Mouse (Mus musculus) brain, embryonic 14.5 days (tissue): ENCODE data around the gene Ifna14.

Experiments
- CTCF ChIP-seq: fragments of 200-500 bp; IDR thresholded peaks from 2 replicates; pipeline ENCODE4 v1.5.1; 2012; ENCODE audit warnings: inconsistent platforms, mild to moderate bottlenecking, moderate library complexity, borderline replicate concordance; ENCODE audit not compliant: insufficient read depth, insufficient read length; ENCODE audit errors: extremely low read depth
- POLR2A ChIP-seq: fragments of 200-500 bp; IDR thresholded peaks from 2 replicates; pipeline ENCODE4 v1.6.1; 2012; ENCODE audit warnings: mild to moderate bottlenecking, inconsistent platforms, borderline replicate concordance; ENCODE audit not compliant: poor library complexity, insufficient read depth, insufficient read length, severe bottlenecking; ENCODE audit errors: extremely low read depth

DNA sequence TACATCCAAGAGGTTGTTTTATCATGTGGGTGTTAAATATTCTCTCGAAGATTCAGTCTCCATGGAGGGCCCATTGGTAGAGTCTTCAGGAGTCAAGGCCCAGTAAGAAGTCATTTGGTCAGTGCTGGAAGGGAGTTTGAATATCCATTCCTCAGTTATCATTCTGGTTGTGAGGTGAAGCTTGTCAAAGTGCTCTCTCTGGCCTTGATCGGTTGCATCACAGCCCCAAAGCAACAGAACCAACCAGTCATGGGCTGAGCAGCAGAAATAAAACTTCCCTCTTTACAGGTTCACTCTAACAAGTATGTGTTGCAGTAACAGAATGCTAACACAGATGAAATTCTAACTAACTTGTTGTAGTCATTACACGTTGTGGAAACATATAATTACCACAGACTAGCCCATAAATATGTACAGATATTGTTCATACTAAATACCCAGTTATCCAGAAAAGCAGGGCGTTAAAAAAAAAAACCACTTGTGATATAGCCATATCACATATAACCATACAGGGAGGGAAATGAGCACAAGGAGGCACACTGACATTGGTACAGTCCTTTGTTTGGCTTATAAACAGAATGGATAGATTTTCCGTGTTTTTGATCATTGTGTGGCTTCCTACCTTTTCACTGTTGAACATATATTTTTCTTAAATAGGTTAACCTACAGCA lies 45.1 kb downstream of the Ifna14 start:
- TF ChIP-seq CTCF (no peak), POLR2A (no peak)
